Mouse (Mus musculus) kidney, postnatal 0 days (tissue): Measurements from ENCODE around the gene Eya2. TPM values are rescaled to one million over a fixed set of nuclear protein-coding genes. Genes with fewer than 3 reads are reported as not detected.
"Not testable (repeated sequence)": the region's sequence is repeated elsewhere in the genome, so short reads cannot be mapped to it uniquely, and the experiment has no call there.

Experiments used
- ATAC-seq: fragments of 200-750 bp; cut with Nextera tagmentation; replicated peaks from 2 replicates; pipeline ENCODE4 v1.8.0; 2017; ENCODE audit warnings: low read depth, moderate number of reproducible peaks, moderate TSS enrichment, moderate library complexity; ENCODE audit not compliant: low FRiP score
- DNase-seq: peaks from one replicate; pipeline ENCODE4 v3.0.0-alpha.2; 2016; ENCODE audit warnings: low spot score
- H3K27ac ChIP-seq: fragments of 300-500 bp; sonication (generic); 2 replicates; pipeline ENCODE4 v1.5.1; 2014; ENCODE audit warnings: mild to moderate bottlenecking
- H3K27me3 ChIP-seq: fragments of 300-500 bp; sonication (generic); 2 replicates; pipeline ENCODE4 v1.6.1; 2014; ENCODE audit warnings: low read length, mixed read lengths; ENCODE audit not compliant: insufficient read depth
- H3K36me3 ChIP-seq: fragments of 300-500 bp; sonication (generic); 2 replicates; pipeline ENCODE4 v1.6.1; 2014; ENCODE audit warnings: low read length, mixed read lengths; ENCODE audit not compliant: insufficient read depth
- H3K4me1 ChIP-seq: fragments of 300-500 bp; sonication (generic); replicated peaks from 2 replicates; pipeline ENCODE4 v1.6.1; 2014; ENCODE audit warnings: antibody characterized with exemption, low read length, mixed read lengths; ENCODE audit not compliant: insufficient read depth
- H3K4me2 ChIP-seq: fragments of 300-500 bp; sonication (generic); 2 replicates; pipeline ENCODE4 v1.6.1; 2014; ENCODE audit warnings: mild to moderate bottlenecking, low read length, moderate library complexity, mixed read lengths
- H3K4me3 ChIP-seq: fragments of 300-500 bp; sonication (generic); replicated peaks from 2 replicates; pipeline ENCODE4 v1.5.1; 2014; ENCODE audit warnings: low read depth, low read length
- H3K9ac ChIP-seq: fragments of 300-500 bp; sonication (generic); 2 replicates; pipeline ENCODE4 v1.6.1; 2014; ENCODE audit warnings: low read depth, low read length
- H3K9me3 ChIP-seq: fragments of 300-500 bp; sonication (generic); replicated peaks from 2 replicates; pipeline ENCODE4 v1.6.1; 2016; ENCODE audit warnings: low read length, inconsistent platforms, mixed read lengths
- CTCF ChIP-seq: IDR thresholded peaks from 2 replicates; pipeline ENCODE4 v1.5.1; 2016; ENCODE audit warnings: antibody characterized with exemption, low read depth, mild to moderate bottlenecking, moderate library complexity
- WGBS: fragments of 180-500 bp; shearing (Covaris S2); extraction: QIAGEN DNeasy Blood & Tissue Kit; methylation state at CpG from one replicate; pipeline ENCODE4 v1.1.7; 2014; 5-methylcytosine and 5-hydroxymethylcytosine counted together
- polyA plus RNA-seq: library from polyadenylated mRNA; unstranded; fragments of >200 nt; fragmentation: Nextera tagmentation; extraction: Ambion mirVana; gene quantifications from 2 replicates; pipeline ENCODE4 v1.2.1, GENCODE M21; 2015

Gene Eya2
- polyA plus RNA-seq, 1 experiment from 2014 or later = 6.3 TPM

DNA sequence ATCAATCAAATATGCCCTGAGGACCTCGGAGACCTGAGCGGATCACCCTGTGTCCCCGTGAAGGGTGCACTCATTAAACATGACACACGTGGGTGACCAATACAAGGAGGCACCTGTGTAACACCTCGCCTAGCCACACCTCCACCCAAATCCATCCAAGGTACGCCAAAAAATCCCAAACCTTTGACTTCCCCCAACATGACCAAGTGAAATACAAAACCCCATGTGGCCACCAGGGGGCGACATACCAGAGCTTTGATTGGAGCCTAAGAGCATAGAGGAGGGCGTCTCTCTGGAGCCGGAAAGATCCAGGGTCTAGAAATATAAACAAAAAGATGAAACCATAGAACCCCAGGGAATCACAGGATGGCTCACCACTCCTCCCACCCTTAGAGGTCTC, 196.8 kb downstream of the Eya2 start:
- peaks cover 3% of the 10 kb centered on the region; the same call in 1 of the 2 replicates for H3K4me1 ChIP-seq
- H3K9me3 ChIP-seq = no peaks in the 10 kb centered on the region
- no peaks in the 10 kb centered on the region for H3K27me3 ChIP-seq
- peaks cover 69% of the 10 kb centered on the region for H3K36me3 ChIP-seq
- H3K4me3 ChIP-seq = no peak overlapping the region
- DNase-seq (peak; percentile 69), ATAC-seq (no peak)
- TF ChIP-seq CTCF = peak; percentile 90
- H3K27ac ChIP-seq = no peak overlapping the region
- 64% methylated on average over 9 of the region's 9 CpGs for WGBS
- no peak overlapping the region for H3K9ac ChIP-seq
- no peak overlapping the region for H3K4me2 ChIP-seq

DNA sequence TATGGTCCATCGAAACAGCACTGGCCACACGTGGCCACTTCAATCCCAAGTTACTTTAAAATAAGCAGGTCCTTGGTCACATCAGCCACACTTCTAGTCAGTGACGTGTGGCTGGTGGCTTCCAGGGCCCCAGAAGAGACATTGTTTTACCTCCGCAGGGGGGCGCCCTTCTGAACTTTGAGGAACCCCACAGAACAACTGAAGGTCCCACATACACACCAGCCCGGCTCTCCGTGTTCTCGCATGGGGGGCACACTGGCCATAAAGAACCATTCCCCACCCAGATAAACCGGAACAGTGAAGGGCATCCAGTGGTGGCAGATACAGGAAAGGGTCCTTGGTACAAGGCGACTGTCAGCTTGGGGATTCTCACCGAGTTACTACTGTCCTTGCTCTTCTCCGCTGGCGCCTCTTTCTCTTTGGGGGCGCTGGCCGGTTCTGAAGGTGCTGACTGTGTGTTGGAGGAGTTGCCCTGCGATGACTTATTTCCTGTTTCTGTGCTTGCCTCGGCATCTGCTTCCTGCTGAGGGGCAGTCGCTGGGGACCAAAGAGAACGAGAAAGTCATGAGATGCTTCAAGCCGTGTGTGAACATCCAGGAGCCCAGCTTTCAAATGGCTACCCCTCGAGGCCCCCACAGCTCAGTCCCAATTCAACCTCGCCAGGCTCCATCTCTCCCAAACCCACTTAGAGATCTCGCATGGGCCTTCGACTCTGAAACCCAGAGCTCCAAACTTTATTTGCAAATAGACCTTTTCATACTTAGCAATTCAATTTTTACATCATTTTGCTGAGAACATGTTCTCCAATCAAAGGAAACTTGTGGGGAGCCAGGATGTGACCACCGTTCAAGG, 197.8 kb downstream of the Eya2 start:
- H3K36me3 ChIP-seq = peaks cover 75% of the 10 kb centered on the region
- ATAC-seq = no peak
- peaks cover 2% of the 10 kb centered on the region; the same call in 1 of the 2 replicates for H3K4me1 ChIP-seq
- H3K4me3 ChIP-seq = no peak overlapping the region
- H3K27ac ChIP-seq = no peak overlapping the region
- 85% methylated on average over 25 of the region's 25 CpGs for WGBS
- H3K4me2 ChIP-seq = no peak overlapping the region
- no peaks in the 10 kb centered on the region for H3K9me3 ChIP-seq
- no peak for DNase-seq
- no peak overlapping the region for H3K9ac ChIP-seq
- no peak for TF ChIP-seq CTCF
- no peaks in the 10 kb centered on the region for H3K27me3 ChIP-seq

DNA sequence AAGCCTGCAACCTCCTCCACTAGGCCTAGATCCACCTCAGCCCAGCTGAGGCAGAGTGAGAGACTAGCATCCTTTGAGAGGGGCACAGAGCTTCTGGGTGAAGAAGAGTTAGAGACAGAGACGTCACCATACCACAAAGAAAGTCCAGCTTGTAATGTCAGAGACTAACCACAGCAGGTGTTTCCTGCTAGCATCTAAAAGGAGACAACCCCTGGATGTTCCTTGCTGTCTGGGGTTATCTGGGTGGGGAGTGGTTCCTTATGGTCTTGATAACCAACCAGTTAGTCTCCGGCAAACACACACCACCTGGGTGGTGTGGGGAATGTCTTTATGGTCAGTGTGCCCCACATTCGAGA, 198.4 kb downstream of the Eya2 start:
- Histone ChIP-seq H3K9me3 (no peaks in the 10 kb centered on the region), H3K36me3 (peaks cover 79% of the 10 kb centered on the region), H3K4me1 (no peaks in the 10 kb centered on the region), H3K4me2 (no peak overlapping the region), H3K9ac (no peak overlapping the region), H3K27ac (no peak overlapping the region), H3K4me3 (no peak overlapping the region), H3K27me3 (no peaks in the 10 kb centered on the region)
- ATAC-seq = no peak
- TF ChIP-seq CTCF = no peak
- WGBS = 78% methylated on average over 3 of the region's 3 CpGs
- no peak for DNase-seq

DNA sequence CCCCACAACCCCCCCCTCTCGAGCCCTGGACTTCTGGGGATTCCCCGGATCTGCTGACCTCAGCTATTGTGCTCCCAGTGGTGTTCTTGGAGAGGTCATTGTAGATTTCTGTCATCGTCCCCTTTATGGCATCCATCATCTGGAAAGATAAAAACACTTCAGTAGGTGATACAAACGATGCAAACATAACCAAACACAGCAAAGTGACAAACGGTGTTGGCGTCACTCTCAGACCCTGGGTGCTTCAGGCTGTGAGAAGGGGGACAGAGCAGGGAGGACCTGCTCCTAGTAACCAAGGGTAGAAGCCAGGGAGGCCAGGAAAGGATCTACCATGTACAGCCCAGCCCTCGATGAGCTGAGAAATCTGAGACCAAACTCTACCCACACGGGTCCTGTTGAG, 203.0 kb downstream of the Eya2 start:
- no peak for ATAC-seq
- H3K9ac ChIP-seq = no peak overlapping the region
- H3K9me3 ChIP-seq = no peaks in the 10 kb centered on the region
- no peak overlapping the region for H3K4me3 ChIP-seq
- no peak overlapping the region for H3K27ac ChIP-seq
- H3K4me2 ChIP-seq = no peak overlapping the region
- no peaks in the 10 kb centered on the region for H3K27me3 ChIP-seq
- TF ChIP-seq CTCF = no peak
- 62% methylated on average over 8 of the region's 8 CpGs for WGBS
- DNase-seq = no peak
- H3K36me3 ChIP-seq = peaks cover 58% of the 10 kb centered on the region
- no peaks in the 10 kb centered on the region for H3K4me1 ChIP-seq

DNA sequence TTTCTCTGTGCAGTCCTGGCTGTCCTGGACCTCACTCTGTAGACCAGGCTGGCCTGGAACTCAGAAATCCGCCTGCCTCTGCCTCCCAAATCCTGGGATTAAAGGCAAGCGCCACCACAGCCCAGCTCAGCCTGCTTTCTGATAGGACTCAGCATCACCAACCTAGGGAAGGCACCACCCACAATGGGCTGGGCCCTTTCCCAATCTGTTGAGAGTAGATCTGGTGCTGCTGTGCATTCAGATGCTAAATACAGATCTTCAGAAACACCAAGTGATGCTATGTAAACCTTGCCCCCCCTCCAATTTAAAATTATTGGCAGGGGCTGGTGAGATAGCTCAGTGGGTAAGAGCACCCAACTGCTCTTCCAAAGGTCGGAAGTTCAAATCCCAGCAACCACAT, 205.3 kb downstream of the Eya2 start:
- H3K4me2 ChIP-seq, H3K27me3 ChIP-seq, H3K4me1 ChIP-seq, ATAC-seq, H3K27ac ChIP-seq, H3K9ac ChIP-seq, DNase-seq, H3K4me3 ChIP-seq, H3K9me3 ChIP-seq: not testable (repeated sequence)
- WGBS = 92% methylated on average over 3 of the region's 3 CpGs
- peaks cover 56% of the 10 kb centered on the region for H3K36me3 ChIP-seq

DNA sequence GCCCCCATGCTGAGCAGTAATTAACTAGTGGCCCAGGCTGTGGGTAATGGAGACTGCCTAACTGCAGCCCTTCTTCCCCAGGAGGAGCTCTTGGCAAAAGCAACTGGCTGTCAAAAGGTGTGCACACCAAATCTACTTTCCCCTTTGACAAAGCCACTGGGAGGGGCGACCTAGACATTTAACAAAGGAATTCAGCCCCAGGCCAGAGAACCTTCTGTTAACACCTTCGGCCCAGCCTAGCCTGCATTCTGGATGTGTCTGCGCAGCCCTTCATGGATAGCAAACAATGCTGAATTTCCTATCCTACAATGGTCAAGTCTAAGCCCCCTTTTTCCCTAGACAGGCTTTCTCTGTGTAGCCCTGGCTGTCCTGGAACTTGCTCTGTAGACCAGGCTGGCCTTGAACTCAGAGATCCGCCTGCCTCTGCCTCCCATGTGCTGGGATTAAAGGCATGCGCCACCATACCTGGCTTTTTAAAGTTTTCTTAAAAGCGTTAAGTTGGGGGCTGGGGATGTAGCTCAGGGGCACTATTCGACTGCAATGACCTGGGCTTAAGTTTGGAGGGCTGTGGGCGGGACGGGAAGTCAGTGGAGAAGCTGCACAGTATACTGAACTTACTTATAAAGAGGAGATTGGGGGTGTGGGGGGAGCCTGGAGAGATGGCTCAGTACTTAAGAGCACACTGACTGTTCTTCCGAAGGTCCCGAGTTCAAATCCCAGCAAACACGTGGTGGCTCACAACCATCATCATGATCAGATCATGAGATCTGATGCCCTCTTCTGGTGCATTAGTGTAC, 213.5 kb downstream of the Eya2 start:
- DNase-seq = no peak
- Histone ChIP-seq H3K4me1 (no peaks in the 10 kb centered on the region), H3K9me3 (no peaks in the 10 kb centered on the region), H3K27ac (no peak overlapping the region), H3K9ac (no peak overlapping the region), H3K36me3 (peaks cover 61% of the 10 kb centered on the region), H3K4me2 (no peak overlapping the region), H3K27me3 (no peaks in the 10 kb centered on the region), H3K4me3 (no peak overlapping the region)
- no peak for ATAC-seq
- TF ChIP-seq CTCF = peak; percentile 18; the same call in 1 of the 2 replicates
- 97% methylated on average over 12 of the region's 12 CpGs for WGBS
